Mouse (Mus musculus) adrenal gland, postnatal 4 days (tissue): ENCODE results near the gene Edn2. TPM values are rescaled to one million over a fixed set of nuclear protein-coding genes. Genes with fewer than 3 reads are reported as not detected.

ENCODE experiments used
- DNase-seq, 2 experiments: peaks; one replicate each; pipeline ENCODE4 v3.0.0; 2021 to 2022; ENCODE audit warnings: low spot score in 2 of 2, mixed read lengths in 2 of 2
- long read RNA-seq, 2 experiments: library from polyadenylated mRNA; stranded (forward); transcript quantifications; one replicate each; pipeline ENCODE4 v2.0.0; 2021
- total RNA-seq, 2 experiments: library from RNA; stranded (reverse); gene quantifications; 2 replicates each; pipeline ENCODE4 v1.2.3; 2021

Gene Edn2
- not detected for total RNA-seq
- long read RNA-seq, experiment 1: 0 reads
- long read RNA-seq, experiment 2: 0 reads

DNA sequence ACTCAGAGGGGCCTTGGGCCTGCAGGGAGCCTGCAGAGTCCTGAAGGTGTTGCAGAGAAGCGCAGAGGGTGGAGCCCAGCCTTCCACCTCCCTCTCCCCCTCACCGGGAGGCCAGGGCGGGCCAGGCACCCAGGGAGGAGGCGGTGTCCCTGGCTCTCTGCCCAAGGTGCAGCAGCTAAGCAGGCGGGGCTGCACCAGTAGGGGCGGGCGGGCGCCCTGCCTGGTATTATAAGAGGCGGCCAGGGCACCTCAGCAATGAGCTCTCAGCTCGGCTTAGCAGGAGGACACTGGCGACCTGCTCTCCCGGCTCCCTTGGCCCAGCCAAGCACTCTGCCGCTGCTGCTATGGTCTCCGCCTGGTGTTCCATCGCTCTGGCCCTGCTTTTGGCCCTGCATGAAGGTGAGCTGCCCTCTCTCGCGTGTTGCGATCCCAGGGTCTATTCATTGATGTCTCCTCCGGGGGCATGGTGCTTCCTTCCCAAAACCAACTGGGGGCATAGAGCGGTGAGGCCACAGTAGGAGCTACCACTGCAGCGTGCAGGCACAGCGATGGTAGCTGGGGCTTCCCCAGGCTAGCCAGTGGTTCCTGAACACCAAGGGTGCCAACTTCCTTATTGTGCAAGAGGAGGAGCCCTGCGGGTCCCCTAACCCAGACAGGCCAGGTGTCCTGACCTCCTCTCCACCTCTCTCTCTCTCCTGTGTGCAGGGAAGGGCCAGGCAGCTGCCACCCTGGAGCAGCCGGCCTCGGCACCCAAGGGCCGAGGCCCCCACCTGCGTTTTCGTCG, at the start of gene Edn2:
TSS of gene Edn2 (plus strand) at position 41 of the 784 bp plus-strand sequence.
- peak; percentile 40 to 68 for DNase-seq

DNA sequence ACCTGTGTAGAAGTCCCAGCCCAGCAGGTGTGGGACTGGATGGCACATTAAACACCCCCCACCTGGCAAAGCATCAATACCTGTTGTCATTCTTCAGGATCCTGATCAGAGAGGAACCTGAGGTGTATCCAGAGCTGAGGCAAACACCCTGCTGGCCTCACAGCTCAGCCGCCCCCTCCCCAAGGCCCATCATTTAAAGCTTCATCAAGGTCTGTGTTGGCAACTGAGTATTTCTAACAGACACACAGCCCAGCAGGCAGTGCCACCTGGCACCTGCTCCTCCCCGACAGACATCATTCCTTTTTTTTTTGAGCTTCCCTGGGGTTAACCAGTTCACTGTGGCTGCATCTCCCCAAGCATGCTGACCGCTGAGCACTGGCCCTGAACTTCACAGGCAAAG, 45.5 kb upstream of the Edn2 start:
- no peak for DNase-seq

- no peak for DNase-seq
Observed at GRCm38 (mm10) chr4:120116312-120116711, 44.7 kb upstream of the Edn2 start.

DNA sequence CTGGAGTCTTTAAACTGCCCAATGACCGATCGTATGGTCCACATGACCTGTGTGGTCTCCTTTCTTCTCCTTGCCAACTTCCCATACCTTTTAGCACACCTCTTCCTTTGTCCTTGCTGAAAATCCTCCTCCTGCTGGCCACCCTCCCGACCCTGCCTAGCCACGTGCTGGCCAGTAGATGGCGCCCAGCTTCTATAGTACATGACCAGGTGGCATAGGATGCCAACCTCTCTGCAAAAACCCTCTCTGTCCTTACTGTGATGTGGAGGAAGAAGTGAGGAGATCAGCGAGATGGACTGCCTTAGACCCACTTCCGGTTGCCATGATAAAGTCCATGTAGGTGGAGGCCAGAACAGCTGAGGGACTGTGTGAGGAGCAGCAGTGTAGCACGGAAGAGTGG, 40.7 kb upstream of the Edn2 start:
- DNase-seq: peak in 1 of 2 experiments; percentile 43

DNA sequence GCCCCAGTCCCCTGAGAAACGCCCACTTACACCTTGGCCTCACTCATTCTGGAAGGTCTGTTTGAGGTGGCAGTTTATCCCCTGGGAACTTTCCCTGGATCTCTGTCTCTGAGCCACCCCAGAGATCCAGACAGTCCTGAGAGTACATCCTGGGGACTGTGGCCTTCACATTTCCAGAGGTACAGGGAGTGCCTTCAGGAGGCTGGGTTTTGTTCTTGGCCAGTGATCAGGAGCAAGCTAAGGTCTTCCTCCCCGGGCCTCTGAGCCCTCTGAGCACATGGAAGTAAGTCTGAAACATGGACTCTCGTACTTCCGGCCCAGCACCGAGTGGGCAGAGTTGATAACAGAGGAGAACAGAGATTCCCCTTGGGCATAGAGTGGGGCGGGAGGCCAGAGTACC, 36.4 kb upstream of the Edn2 start:
- DNase-seq: no peak

GRCm38 (mm10) chr4:120126047-120126446, 35.0 kb upstream of the Edn2 start:
- DNase-seq: no peak

GRCm38 (mm10) chr4:120127333-120127732, 33.7 kb upstream of the Edn2 start:
- DNase-seq: no peak

- peak in 1 of 2 experiments; percentile 35 for DNase-seq
Observed at GRCm38 (mm10) chr4:120128033-120128432, 33.0 kb upstream of the Edn2 start.

- no peak for DNase-seq
Observed at GRCm38 (mm10) chr4:120129233-120129885, 31.6 kb upstream of the Edn2 start.

GRCm38 (mm10) chr4:120130926-120131325, 30.1 kb upstream of the Edn2 start:
- DNase-seq: no peak

GRCm38 (mm10) chr4:120131441-120132220, 29.4 kb upstream of the Edn2 start:
- peak; percentile 79 to 80 for DNase-seq

DNA sequence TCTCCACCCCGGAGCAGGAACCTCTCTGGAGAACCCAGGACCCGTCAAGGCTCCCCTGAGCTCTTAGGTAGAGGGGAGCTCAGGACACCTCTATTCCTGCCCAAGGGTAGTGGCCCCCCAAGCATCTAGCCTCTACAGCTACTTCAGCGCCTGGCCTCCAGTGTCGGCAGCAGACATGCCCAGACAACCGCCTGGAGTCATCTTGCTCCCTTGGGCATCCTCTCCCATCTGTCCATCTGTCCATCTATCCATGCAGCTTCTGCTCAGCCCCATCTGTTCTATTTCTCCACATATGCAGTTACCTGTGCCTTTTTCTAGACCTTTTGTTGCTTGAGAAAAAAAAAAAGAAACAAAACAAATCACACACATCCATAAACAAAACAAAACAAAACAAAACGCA, 26.8 kb upstream of the Edn2 start:
- no peak for DNase-seq

DNA sequence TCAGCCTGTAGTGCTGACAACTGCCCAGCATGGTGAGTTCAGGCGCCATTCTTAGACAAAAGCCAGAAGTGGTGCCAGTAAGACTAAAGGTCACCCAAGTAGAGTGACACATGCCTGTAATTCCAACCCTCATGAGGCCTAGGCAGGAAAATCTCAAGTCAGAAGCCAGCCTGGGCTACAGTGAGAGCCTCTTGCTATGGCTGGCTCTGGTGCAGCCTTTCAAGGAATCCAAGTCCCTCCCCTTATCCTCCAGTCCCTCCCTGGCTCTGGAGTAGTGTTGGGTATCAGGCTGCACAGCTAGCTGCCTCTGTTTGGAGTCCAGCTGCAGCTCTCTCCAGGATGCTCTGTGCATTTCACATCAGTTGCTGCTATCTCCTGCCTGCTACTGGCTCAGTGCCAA, 19.2 kb upstream of the Edn2 start:
- DNase-seq: no peak

- no peak for DNase-seq
Observed at GRCm38 (mm10) chr4:120142905-120143304, 18.1 kb upstream of the Edn2 start.

DNA sequence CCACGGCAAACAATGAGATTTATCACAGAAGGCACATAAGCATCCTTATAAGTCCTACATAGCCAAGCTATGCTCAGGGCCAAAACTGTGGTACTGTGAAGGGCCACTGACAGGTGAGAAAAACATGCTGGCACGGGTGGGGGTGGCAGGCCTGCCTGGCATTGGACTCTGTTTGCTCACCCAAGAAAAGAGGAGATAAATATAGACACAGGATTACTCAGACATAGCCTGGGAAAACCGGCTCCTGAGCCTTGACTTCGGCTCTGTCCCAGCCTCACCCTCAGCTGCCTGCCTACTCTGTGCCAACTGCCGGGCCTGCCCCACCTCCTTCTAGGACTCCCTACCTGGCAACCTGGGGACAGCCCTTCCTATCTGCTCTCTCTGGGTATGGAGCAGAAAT, 16.7 kb upstream of the Edn2 start:
- no peak for DNase-seq

GRCm38 (mm10) chr4:120145931-120146330, 15.1 kb upstream of the Edn2 start:
- DNase-seq: no peak

DNA sequence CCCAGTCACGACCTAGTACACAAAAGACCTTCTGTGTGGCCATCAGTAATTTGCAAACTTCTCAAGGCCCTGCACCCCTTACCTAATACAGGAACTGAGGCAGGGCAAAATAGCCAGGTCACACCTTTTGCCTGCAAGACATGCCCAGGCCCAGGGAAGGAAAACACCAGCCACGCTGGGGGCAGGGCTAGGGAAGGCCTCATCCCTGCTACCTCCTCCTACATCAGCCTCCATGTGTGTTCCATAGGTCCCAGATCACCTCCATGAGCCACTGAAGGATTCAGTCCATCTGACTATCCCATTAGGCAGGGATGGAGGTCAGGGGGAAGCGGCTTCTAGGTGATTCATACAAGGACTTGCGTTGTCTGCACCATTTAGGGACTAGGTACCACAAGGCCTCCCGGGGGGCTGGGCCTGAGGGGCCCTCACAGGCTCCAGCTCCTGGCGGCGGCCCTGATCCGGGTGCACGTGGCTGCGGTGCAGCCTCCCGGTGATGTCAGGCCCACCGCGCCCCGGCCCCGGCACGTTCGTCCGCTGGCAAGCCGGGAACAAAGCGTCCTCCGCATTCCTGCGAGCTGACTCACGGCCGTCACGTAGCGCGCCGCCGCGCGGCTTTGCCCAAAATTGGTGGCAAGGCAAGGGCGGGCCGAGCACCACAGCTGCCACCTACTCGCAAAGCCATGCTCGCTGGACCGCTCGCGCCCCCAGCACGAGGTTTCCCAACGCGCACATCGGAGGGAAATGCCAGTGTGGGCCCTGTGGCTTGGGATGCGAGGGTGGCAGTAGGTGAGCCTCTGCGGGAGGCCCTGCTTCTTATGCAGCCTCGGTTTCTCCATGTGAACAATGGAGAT, 12.5 kb upstream of the Edn2 start:
- DNase-seq: peak; percentile 66 to 68

- no peak for DNase-seq
Observed at GRCm38 (mm10) chr4:120149142-120149524, 11.9 kb upstream of the Edn2 start.

DNA sequence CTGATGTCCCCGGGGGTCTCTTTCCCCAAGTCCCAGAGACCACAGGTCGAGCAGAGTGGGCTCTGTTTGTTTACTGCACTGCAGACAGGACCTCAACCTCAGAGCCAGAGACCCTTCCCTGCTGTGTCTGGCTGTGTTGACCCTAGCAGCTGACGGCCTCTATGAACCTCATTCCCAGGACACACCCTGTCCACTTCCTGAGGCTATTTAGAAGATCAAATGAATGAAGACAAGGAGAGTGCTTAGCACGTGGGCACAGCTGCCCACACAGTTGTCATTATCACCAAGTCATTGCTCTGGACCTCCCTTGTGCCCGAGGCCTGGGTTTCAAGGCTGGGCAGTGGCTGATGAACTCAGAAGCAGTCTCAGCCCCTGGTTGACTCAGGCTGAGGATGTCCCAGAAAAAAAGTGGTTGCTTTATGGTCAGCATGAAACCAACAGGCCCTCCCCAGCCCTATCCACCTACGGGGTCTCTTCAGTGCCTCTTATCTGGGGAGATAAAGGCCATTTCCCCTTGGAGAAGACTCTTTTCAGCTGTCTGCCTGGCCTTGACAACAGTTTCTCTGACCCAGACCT, 10.6 kb upstream of the Edn2 start:
- DNase-seq: no peak

GRCm38 (mm10) chr4:120151906-120152305, 9.1 kb upstream of the Edn2 start:
- DNase-seq: no peak

- DNase-seq: no peak
Observed at GRCm38 (mm10) chr4:120152648-120153047, 8.4 kb upstream of the Edn2 start.
